Mouse (Mus musculus) embryonic facial prominence, embryonic 14.5 days (tissue): ENCODE results near the gene Atp5j2. TPM values are rescaled to one million over a fixed set of nuclear protein-coding genes. Genes with fewer than 3 reads are reported as not detected.

Experiments used
- polyA plus RNA-seq: library from polyadenylated mRNA; unstranded; fragments of >200 nt; fragmentation: Nextera tagmentation; extraction: Ambion mirVana; gene quantifications from 2 replicates; pipeline ENCODE4 v1.2.1, GENCODE M21; 2014

The Atp5j2 gene
- polyA plus RNA-seq, 1 experiment from 2014 or later = 592 TPM

Other genes starting within 250 kb of the Atp5j2 start
- gene Smurf1, start 226.2 kb downstream of the Atp5j2 start, polyA plus RNA-seq = 19.9 and 21.1 TPM in 2 replicates
- gene Gm4871, start 159.3 kb downstream of the Atp5j2 start, polyA plus RNA-seq = not detected in 2 replicates
- gene 1700018F24Rik, start 149.1 kb downstream of the Atp5j2 start, polyA plus RNA-seq = 0.31 TPM in 1 of 2 replicates, not detected in the other
- 138 and 150 TPM in 2 replicates for gene Arpc1a, start 108.2 kb downstream of the Atp5j2 start, polyA plus RNA-seq
- not detected in 2 replicates for gene Kpna7, start 108.0 kb downstream of the Atp5j2 start, polyA plus RNA-seq
- 222 and 228 TPM in 2 replicates for gene Arpc1b, start 77.8 kb downstream of the Atp5j2 start, polyA plus RNA-seq
- gene Pdap1, start 51.8 kb downstream of the Atp5j2 start, polyA plus RNA-seq = 84.2 and 97.1 TPM in 2 replicates
- gene Bud31, start 51.7 kb downstream of the Atp5j2 start, polyA plus RNA-seq = 177 and 182 TPM in 2 replicates
- gene Ptcd1, start 25.0 kb downstream of the Atp5j2 start, polyA plus RNA-seq = 13.2 and 14.6 TPM in 2 replicates
- gene Cpsf4, start 24.8 kb downstream of the Atp5j2 start, polyA plus RNA-seq = 25.1 and 26.5 TPM in 2 replicates
- 6.6 and 9.3 TPM in 2 replicates for gene Zkscan14, start 9.8 kb upstream of the Atp5j2 start, polyA plus RNA-seq
- 13.4 and 14.0 TPM in 2 replicates for gene Zkscan5, start 12.5 kb upstream of the Atp5j2 start, polyA plus RNA-seq
- 37.2 and 38.1 TPM in 2 replicates for gene Zfp655, start 39.7 kb upstream of the Atp5j2 start, polyA plus RNA-seq
- 0.45 and 0.63 TPM in 2 replicates for gene Zscan25, start 88.4 kb upstream of the Atp5j2 start, polyA plus RNA-seq
- not detected in 2 replicates for gene Cyp3a57, start 153.2 kb upstream of the Atp5j2 start, polyA plus RNA-seq